Comparison of ENCODE assay signal across 8 mouse cellular contexts in genomic region chr16:91522479-91523309, GRCm38 (mm10). TPM values are rescaled to one million over a fixed set of nuclear protein-coding genes. Genes with fewer than 3 reads are reported as not detected.
A peak's percentile ranks its signal among the peaks of the same experiment; 100 is the strongest.
DNase-seq lines count a peak whose midpoint lies in the region; ATAC-seq and TF ChIP-seq lines count a peak whose summit lies in the region.

No protein-coding gene starts in this region.

- 0 out of 2 replicates have a peak, but pooled peaks have one; percentile 43 for ATAC-seq in kidney, postnatal 0 days (replicated peaks; ENCODE audit: low FRiP score, low read depth)

- no peak overlapping the region for H3K9ac ChIP-seq in kidney, postnatal 0 days (ENCODE audit: low read depth, low read length)
- no peak overlapping the region for H3K9ac ChIP-seq in liver, adult 2 months (ENCODE audit: low read depth, low read length)

- no peaks in the 10 kb centered on the region for H3K36me3 ChIP-seq in kidney, postnatal 0 days (ENCODE audit: insufficient read depth, low read length)
- H3K36me3 ChIP-seq in kidney, adult 2 months (ENCODE audit: control insufficient read depth, insufficient read depth, low read length): no peaks in the 10 kb centered on the region
- H3K36me3 ChIP-seq in liver, adult 2 months (ENCODE audit: control insufficient read depth, insufficient read depth, low read length): no peaks in the 10 kb centered on the region
- no peaks in the 10 kb centered on the region for H3K36me3 ChIP-seq in heart, embryonic 10.5 days

- no peaks in the 10 kb centered on the region for H3K9me3 ChIP-seq in kidney, postnatal 0 days (replicated peaks; ENCODE audit: low read length)
- H3K9me3 ChIP-seq in heart, embryonic 10.5 days: no peaks in the 10 kb centered on the region

- no peak for TF ChIP-seq POLR2A in kidney, adult 2 months (IDR thresholded peaks at IDR 0.05; ENCODE audit: low read depth, low read length)
- TF ChIP-seq POLR2A in liver, adult 2 months (IDR thresholded peaks at IDR 0.05; ENCODE audit: extremely low read depth, insufficient read depth, low read length): no peak

- 75% methylated on average over 18 of the region's 18 CpGs for WGBS in kidney, postnatal 0 days
- 75% methylated on average over 18 of the region's 18 CpGs for WGBS in kidney, adult 2 months
- WGBS in liver, adult 2 months: 60% methylated on average over 18 of the region's 18 CpGs
- WGBS in heart, embryonic 10.5 days: 75% methylated on average over 18 of the region's 18 CpGs

- H3K4me1 ChIP-seq in kidney, postnatal 0 days (replicated peaks; ENCODE audit: insufficient read depth, low read length): no peaks in the 10 kb centered on the region
- no peaks in the 10 kb centered on the region for H3K4me1 ChIP-seq in kidney, adult 2 months (ENCODE audit: control insufficient read depth, insufficient read depth, low read length)
- peaks cover 2% of the 10 kb centered on the region; the same call in 1 of the 2 replicates for H3K4me1 ChIP-seq in liver, adult 2 months (ENCODE audit: control insufficient read depth, insufficient read depth, low read length)
- H3K4me1 ChIP-seq in heart, embryonic 10.5 days: 0 out of 2 replicates have a peak, but pooled peaks cover 5% of the 10 kb centered on the region

- no peak overlapping the region for H3K4me2 ChIP-seq in kidney, postnatal 0 days (ENCODE audit: low read length)

- 0 out of 2 replicates have a peak overlapping the region, but pooled peaks have one; percentile 13 for H3K27ac ChIP-seq in kidney, postnatal 0 days
- no peak overlapping the region for H3K27ac ChIP-seq in kidney, adult 2 months (ENCODE audit: insufficient read depth, low read depth, low read length)
- H3K27ac ChIP-seq in liver, adult 2 months (replicated peaks; ENCODE audit: insufficient read depth, low read depth, low read length): 0 out of 2 replicates have a peak overlapping the region, but pooled peaks have one; percentile 6
- no peak overlapping the region for H3K27ac ChIP-seq in heart, embryonic 10.5 days

- no peak overlapping the region for H3K4me3 ChIP-seq in kidney, postnatal 0 days (replicated peaks; ENCODE audit: low read depth, low read length)
- no peak overlapping the region for H3K4me3 ChIP-seq in kidney, adult 2 months (ENCODE audit: insufficient read depth, low read depth, low read length)
- H3K4me3 ChIP-seq in liver, adult 2 months (ENCODE audit: insufficient read depth, low read depth, low read length): no peak overlapping the region
- no peak overlapping the region for H3K4me3 ChIP-seq in heart, embryonic 10.5 days

- no peak for DNase-seq in kidney, postnatal 0 days (ENCODE audit: low spot score)
- DNase-seq in kidney, adult 2 months: no peak
- DNase-seq in NIH3T3 (ENCODE audit: low read depth): peak; percentile 87
- DNase-seq in liver, adult 2 months (ENCODE audit: extremely low read depth, low read depth, low spot score): peak; percentile 85
- peak; percentile 72 to 83 for DNase-seq in natural killer cell, adult 2 months (ENCODE audit: low spot score in 2 of 2)
- no peak for DNase-seq in cerebellum, postnatal 25 days
- no peak for DNase-seq in heart, embryonic 10.5 days (ENCODE audit: low spot score)
- DNase-seq in kidney, postnatal 14 days: no peak

- TF ChIP-seq CTCF in kidney, postnatal 0 days (IDR thresholded peaks at IDR 0.05; ENCODE audit: low read depth): no peak
- no peak for TF ChIP-seq CTCF in kidney, adult 2 months (conservative IDR thresholded peaks at IDR 0.05; ENCODE audit: insufficient read depth, insufficient read length, low read depth, low read length)
- no peak for TF ChIP-seq CTCF in liver, adult 2 months (IDR thresholded peaks at IDR 0.05; ENCODE audit: low read depth, low read length)

- no peaks in the 10 kb centered on the region for H3K27me3 ChIP-seq in kidney, postnatal 0 days (ENCODE audit: insufficient read depth, low read length)
- H3K27me3 ChIP-seq in kidney, adult 2 months (replicated peaks; ENCODE audit: control insufficient read depth, insufficient read depth, low read length): no peaks in the 10 kb centered on the region
- no peaks in the 10 kb centered on the region for H3K27me3 ChIP-seq in liver, adult 2 months (ENCODE audit: control insufficient read depth, insufficient read depth, low read length)
- H3K27me3 ChIP-seq in heart, embryonic 10.5 days (ENCODE audit: insufficient read depth, poor library complexity, severe bottlenecking): no peaks in the 10 kb centered on the region

- no peaks in the 10 kb centered on the region for H3K79me2 ChIP-seq in liver, adult 2 months (ENCODE audit: control insufficient read depth, insufficient read depth, low read length)

RNA-seq across cellular contexts. Expression of gene Ifngr2, which starts 24.2 kb away (rescaled TPM):
- 42.6 and 51.1 TPM in 2 replicates for polyA plus RNA-seq in kidney, postnatal 0 days (2015; fragmentation: Nextera tagmentation; extraction: Ambion mirVana)
- 15.1 and 17.7 TPM in 2 replicates for polyA plus RNA-seq in kidney, adult 2 months (2012; rRNA removed)
- 8.2 and 10.4 TPM in 2 replicates for total RNA-seq in liver, adult 2 months (2014; rRNA removed)
- 7.3 TPM in 2 replicates for polyA plus RNA-seq in liver, adult 2 months (2012; rRNA removed)
- 53.7 and 85.6 TPM in 2 replicates for polyA plus RNA-seq in heart, embryonic 10.5 days (2016; fragmentation: Nextera tagmentation; extraction: Ambion mirVana)

RNA-seq across cellular contexts. Expression of gene Ifnar1, which starts 37.7 kb away (rescaled TPM):
- 33.5 and 37.1 TPM in 2 replicates for polyA plus RNA-seq in kidney, postnatal 0 days (2015; fragmentation: Nextera tagmentation; extraction: Ambion mirVana)
- polyA plus RNA-seq in kidney, adult 2 months (2012; rRNA removed): 20.8 and 22.2 TPM in 2 replicates
- 26.4 and 28.3 TPM in 2 replicates for total RNA-seq in liver, adult 2 months (2014; rRNA removed)
- 11.9 and 14.0 TPM in 2 replicates for polyA plus RNA-seq in liver, adult 2 months (2012; rRNA removed)
- 43.2 and 43.9 TPM in 2 replicates for polyA plus RNA-seq in heart, embryonic 10.5 days (2016; fragmentation: Nextera tagmentation; extraction: Ambion mirVana)

Comparison
In these comparisons a context has a peak if more than half of its experiments do, and no peak if none do; other contexts are left out.
1. H3K27ac ChIP-seq: peak in kidney, postnatal 0 days (single experiment) and liver, adult 2 months (single experiment); none in kidney, adult 2 months (single experiment) and heart, embryonic 10.5 days (single experiment).
2. DNase-seq: peak in NIH3T3 (single experiment), liver, adult 2 months (single experiment) and natural killer cell, adult 2 months (2 of 2); none in kidney, postnatal 0 days (single experiment), kidney, adult 2 months (single experiment), cerebellum, postnatal 25 days (0 of 2), heart, embryonic 10.5 days (single experiment) and kidney, postnatal 14 days (single experiment).